In genomic region chr2:18671041-18671440, GRCm38 (mm10) we compare ENCODE assay signal across 20 mouse cellular contexts. TPM values are rescaled to one million over a fixed set of nuclear protein-coding genes. Genes with fewer than 3 reads are reported as not detected.
A peak's percentile ranks its signal among the peaks of the same experiment; 100 is the strongest.
DNase-seq lines count a peak whose midpoint lies in the region; ATAC-seq and TF ChIP-seq lines count a peak whose summit lies in the region.
"Had no signal": no experiment of that assay in that cellular context is flagged by ENCODE, and none has a peak within 500 bp of the region (broad histone marks: within the 10 kb centered on the region; RNA-seq: fewer than 3 reads in every experiment).

No protein-coding gene starts in this region.

- no peaks in the 10 kb centered on the region for H3K36me3 ChIP-seq in heart, postnatal 0 days (replicated peaks; ENCODE audit: control insufficient read depth, insufficient read depth, low read length)
- no peaks in the 10 kb centered on the region for H3K36me3 ChIP-seq in midbrain, embryonic 13.5 days
- H3K36me3 ChIP-seq in midbrain, embryonic 16.5 days (ENCODE audit: control insufficient read depth, insufficient read depth, low read length), result no peaks in the 10 kb centered on the region
- H3K36me3 ChIP-seq: embryonic facial prominence, embryonic 13.5 days; limb, embryonic 13.5 days had no signal

- TF ChIP-seq CTCF in heart, postnatal 0 days (IDR thresholded peaks at IDR 0.05; ENCODE audit: low read depth), result no peak

- no peak overlapping the region for H3K9ac ChIP-seq in heart, postnatal 0 days (replicated peaks; ENCODE audit: low read depth, low read length)
- no peak overlapping the region for H3K9ac ChIP-seq in midbrain, embryonic 13.5 days (replicated peaks)
- no peak overlapping the region for H3K9ac ChIP-seq in midbrain, embryonic 16.5 days (ENCODE audit: low read depth, low read length)

- no peak overlapping the region for H3K27ac ChIP-seq in heart, postnatal 0 days (ENCODE audit: low read depth)
- H3K27ac ChIP-seq in midbrain, embryonic 13.5 days, result no peak overlapping the region
- no peak overlapping the region for H3K27ac ChIP-seq in midbrain, embryonic 16.5 days (ENCODE audit: low read length)
- H3K27ac ChIP-seq: liver, embryonic 14.5 days had no signal

- H3K4me2 ChIP-seq in heart, postnatal 0 days (ENCODE audit: low read depth, low read length), result no peak overlapping the region
- H3K4me2 ChIP-seq in midbrain, embryonic 13.5 days (replicated peaks), result 0 out of 2 replicates have a peak overlapping the region, but pooled peaks have one; percentile 20
- H3K4me2 ChIP-seq in midbrain, embryonic 16.5 days (ENCODE audit: low read length), result no peak overlapping the region

- no peak for ATAC-seq in cerebellum, adult (ENCODE audit: insufficient number of reproducible peaks, low FRiP score, low TSS enrichment)
- ATAC-seq in heart, postnatal 0 days (ENCODE audit: insufficient read depth, low read depth), result no peak
- ATAC-seq in midbrain, embryonic 13.5 days, result no peak
- no peak for ATAC-seq in midbrain, embryonic 16.5 days

- H3K4me1 ChIP-seq in heart, postnatal 0 days (ENCODE audit: control insufficient read depth, insufficient read depth), result no peaks in the 10 kb centered on the region
- H3K4me1 ChIP-seq in midbrain, embryonic 13.5 days (replicated peaks), result peaks cover 22% of the 10 kb centered on the region
- peaks cover 13% of the 10 kb centered on the region for H3K4me1 ChIP-seq in midbrain, embryonic 16.5 days (ENCODE audit: control insufficient read depth, insufficient read depth, low read length)

- no peak overlapping the region for H3K4me3 ChIP-seq in heart, postnatal 0 days (ENCODE audit: low read depth, low read length)
- no peak overlapping the region for H3K4me3 ChIP-seq in midbrain, embryonic 13.5 days (replicated peaks)
- H3K4me3 ChIP-seq in midbrain, embryonic 16.5 days (ENCODE audit: low read depth, low read length), result no peak overlapping the region

- WGBS in heart, postnatal 0 days, result 46% methylated on average over 6 of the region's 6 CpGs
- 3% methylated on average over 6 of the region's 6 CpGs for WGBS in midbrain, embryonic 13.5 days
- WGBS in midbrain, embryonic 16.5 days, result 7% methylated on average over 6 of the region's 6 CpGs

- no peaks in the 10 kb centered on the region for H3K9me3 ChIP-seq in heart, postnatal 0 days (replicated peaks; ENCODE audit: control insufficient read depth, low read length)
- no peaks in the 10 kb centered on the region for H3K9me3 ChIP-seq in midbrain, embryonic 13.5 days
- H3K9me3 ChIP-seq in midbrain, embryonic 16.5 days (replicated peaks; ENCODE audit: control insufficient read depth, low read length, poor library complexity, severe bottlenecking), result no peaks in the 10 kb centered on the region
- H3K9me3 ChIP-seq: embryonic facial prominence, embryonic 13.5 days; G1E; limb, embryonic 13.5 days had no signal

- peak; percentile 43 for DNase-seq in cerebellum, adult 9-10 months
- DNase-seq in heart, postnatal 0 days (ENCODE audit: low spot score), result peak; percentile 37
- DNase-seq in heart, adult 18-20 months, result no peak
- DNase-seq in frontal cortex, postnatal 25 days (ENCODE audit: low spot score in 2 of 2), result no peak
- DNase-seq in right cerebral cortex, postnatal 36 days (ENCODE audit: low spot score in 2 of 2), result no peak
- DNase-seq: cerebellum, postnatal 25 days; heart, adult 11 months; kidney, adult 2 months; kidney, postnatal 36 days; right cerebral cortex, adult 18-20 months; thymus, adult 18-20 months had no signal

- TF ChIP-seq EP300 in heart, postnatal 0 days (IDR thresholded peaks at IDR 0.05; ENCODE audit: low read depth), result no peak

- no peaks in the 10 kb centered on the region for H3K27me3 ChIP-seq in heart, postnatal 0 days (ENCODE audit: control insufficient read depth, insufficient read depth, low read length)
- peaks cover 27% of the 10 kb centered on the region for H3K27me3 ChIP-seq in midbrain, embryonic 13.5 days
- peaks cover 5% of the 10 kb centered on the region; the same call in 1 of the 2 replicates for H3K27me3 ChIP-seq in midbrain, embryonic 16.5 days (ENCODE audit: control insufficient read depth, insufficient read depth, low read depth, low read length)

RNA-seq across cellular contexts. Expression of gene Commd3, which starts 1.1 kb away (rescaled TPM):
- total RNA-seq in heart, postnatal 0 days (2014; rRNA removed; ENCODE audit: low replicate concordance), result 201 and 342 TPM in 2 replicates
- 278 and 291 TPM in 2 replicates for polyA plus RNA-seq in heart, postnatal 0 days (2015; fragmentation: Nextera tagmentation; extraction: Ambion mirVana)
- 100 to 1,000 TPM in 1 of 2 experiments, 10 to 100 TPM in 1; 98.5 to 115 TPM for total RNA-seq in heart, adult 18-20 months (2021)
- polyA plus RNA-seq in midbrain, embryonic 13.5 days (2015; fragmentation: Nextera tagmentation; extraction: Ambion mirVana), result 189 and 191 TPM in 2 replicates
- polyA plus RNA-seq in midbrain, embryonic 16.5 days (2015; fragmentation: Nextera tagmentation; extraction: Ambion mirVana), result 188 and 194 TPM in 2 replicates

RNA-seq across cellular contexts. Expression of gene Bmi1, which starts 5.8 kb away (rescaled TPM):
- total RNA-seq in heart, postnatal 0 days (2014; rRNA removed; ENCODE audit: low replicate concordance), result 46.6 and 50.7 TPM in 2 replicates
- 14.7 and 15.8 TPM in 2 replicates for polyA plus RNA-seq in heart, postnatal 0 days (2015; fragmentation: Nextera tagmentation; extraction: Ambion mirVana)
- total RNA-seq in heart, adult 18-20 months (2021), result 10 to 100 TPM; 59.2 to 63.0 TPM
- polyA plus RNA-seq in midbrain, embryonic 13.5 days (2015; fragmentation: Nextera tagmentation; extraction: Ambion mirVana), result 33.9 and 34.2 TPM in 2 replicates
- polyA plus RNA-seq in midbrain, embryonic 16.5 days (2015; fragmentation: Nextera tagmentation; extraction: Ambion mirVana), result 19.4 and 21.0 TPM in 2 replicates

RNA-seq across cellular contexts. Expression of gene Spag6, which starts 22.8 kb away (rescaled TPM):
- total RNA-seq in heart, postnatal 0 days (2014; rRNA removed; ENCODE audit: low replicate concordance), result not detected in 2 replicates
- 0.10 and 0.14 TPM in 2 replicates for polyA plus RNA-seq in heart, postnatal 0 days (2015; fragmentation: Nextera tagmentation; extraction: Ambion mirVana)
- under 1 TPM in 1 of 2 experiments, not detected in 1; 0.55 TPM for total RNA-seq in heart, adult 18-20 months (2021)
- polyA plus RNA-seq in midbrain, embryonic 13.5 days (2015; fragmentation: Nextera tagmentation; extraction: Ambion mirVana), result 0.24 and 0.28 TPM in 2 replicates
- polyA plus RNA-seq in midbrain, embryonic 16.5 days (2015; fragmentation: Nextera tagmentation; extraction: Ambion mirVana), result 0.10 TPM in 1 of 2 replicates, not detected in the other
- total RNA-seq: megakaryocyte, adult 5-6 weeks had no signal
- polyA plus RNA-seq: CD4-positive, CD25-positive, alpha-beta regulatory T cell, adult 4 months; limb, embryonic 13.5 days; liver, embryonic 14.5 days had no signal

Comparison
In these comparisons a context has a peak if more than half of its experiments do, and no peak if none do; other contexts are left out.
1. DNase-seq: peak in cerebellum, adult 9-10 months (single experiment) and heart, postnatal 0 days (single experiment); none in heart, adult 18-20 months (0 of 2), frontal cortex, postnatal 25 days (0 of 2) and right cerebral cortex, postnatal 36 days (0 of 2).